Mouse (Mus musculus) liver, adult 2 months (tissue): Measurements from ENCODE around the gene Abr.

Source experiments
- CTCF ChIP-seq: fragments of 200-500 bp; IDR thresholded peaks from 2 replicates; pipeline ENCODE4 v1.5.1; 2011; ENCODE audit warnings: low read depth, low read length, control low read depth
- POLR2A ChIP-seq: fragments of 200-500 bp; IDR thresholded peaks from 2 replicates; pipeline ENCODE4 v1.6.1; 2011; ENCODE audit warnings: low read length, control low read depth; ENCODE audit not compliant: insufficient read depth; ENCODE audit errors: extremely low read depth

GRCm38 (mm10) chr11:76515123-76515522 lies 107.0 kb downstream of the Abr start:
- TF ChIP-seq CTCF (no peak), POLR2A (no peak)
